Mouse (Mus musculus) kidney, embryonic 16.5 days (tissue): Measurements from ENCODE around the gene Spa17. TPM values are rescaled to one million over a fixed set of nuclear protein-coding genes. Genes with fewer than 3 reads are reported as not detected.

Experiments used
- ATAC-seq: fragments of 200-750 bp; cut with Nextera tagmentation; 2 replicates; pipeline ENCODE4 v1.8.0; 2017; ENCODE audit warnings: moderate TSS enrichment; ENCODE audit not compliant: low FRiP score, low TSS enrichment
- H3K27ac ChIP-seq: fragments of 300-500 bp; sonication (generic); 2 replicates; pipeline ENCODE4 v1.5.1; 2014; ENCODE audit warnings: low read length
- H3K27me3 ChIP-seq: fragments of 300-500 bp; sonication (generic); 2 replicates; pipeline ENCODE4 v1.6.1; 2014; ENCODE audit warnings: low read length, control low read depth, mixed read lengths; ENCODE audit not compliant: insufficient read depth
- H3K36me3 ChIP-seq: fragments of 300-500 bp; sonication (generic); 2 replicates; pipeline ENCODE4 v1.6.1; 2014; ENCODE audit warnings: low read length, control low read depth, mixed read lengths; ENCODE audit not compliant: insufficient read depth
- H3K4me1 ChIP-seq: fragments of 300-500 bp; sonication (generic); 2 replicates; pipeline ENCODE4 v1.6.1; 2014; ENCODE audit warnings: low read length, control low read depth, mixed read lengths; ENCODE audit not compliant: insufficient read depth
- H3K4me2 ChIP-seq: fragments of 300-500 bp; sonication (generic); replicated peaks from 2 replicates; pipeline ENCODE4 v1.6.1; 2014; ENCODE audit warnings: low read depth, low read length
- H3K4me3 ChIP-seq: fragments of 300-500 bp; sonication (generic); 2 replicates; pipeline ENCODE4 v1.5.1; 2014; ENCODE audit warnings: mild to moderate bottlenecking, low read length
- H3K9ac ChIP-seq: fragments of 300-500 bp; sonication (generic); replicated peaks from 2 replicates; pipeline ENCODE4 v1.6.1; 2014; ENCODE audit warnings: low read length
- H3K9me3 ChIP-seq: fragments of 300-500 bp; sonication (generic); 2 replicates; pipeline ENCODE4 v1.6.1; 2016; ENCODE audit warnings: low read length, control low read depth
- WGBS: fragments of 180-500 bp; shearing (Covaris S2); extraction: QIAGEN DNeasy Blood & Tissue Kit; methylation state at CpG from one replicate; pipeline ENCODE4 v1.1.7; 2014; 5-methylcytosine and 5-hydroxymethylcytosine counted together
- polyA plus RNA-seq: library from polyadenylated mRNA; unstranded; fragments of >200 nt; fragmentation: Nextera tagmentation; extraction: Ambion mirVana; gene quantifications from 2 replicates; pipeline ENCODE4 v1.2.1, GENCODE M21; 2015

The Spa17 gene
- polyA plus RNA-seq, 1 experiment from 2014 or later: 6.6 TPM

- WGBS: 91% methylated on average over 1 of the region's 1 CpGs
- peaks cover 38% of the 10 kb centered on the region for H3K27me3 ChIP-seq
- ATAC-seq: no peak
Observed at GRCm38 (mm10) chr9:37554279-37554678, 59.2 kb downstream of the Spa17 start.

More at GRCm38 (mm10) chr9:37554279-37554678, 59.2 kb downstream of the Spa17 start:
- Histone ChIP-seq H3K27ac (no peak overlapping the region), H3K36me3 (no peaks in the 10 kb centered on the region), H3K9me3 (no peaks in the 10 kb centered on the region), H3K9ac (no peak overlapping the region), H3K4me3 (no peak overlapping the region), H3K4me1 (peaks cover 16% of the 10 kb centered on the region), H3K4me2 (no peak overlapping the region)

Other genes with a start within 250 kb of the Spa17 start
- gene Hepacam, start 246.4 kb downstream of the Spa17 start, polyA plus RNA-seq: 0.05 TPM in 1 of 2 replicates, not detected in the other
- gene Robo4, start 211.8 kb downstream of the Spa17 start, polyA plus RNA-seq: 20.1 and 23.8 TPM in 2 replicates
- gene Robo3, start 180.5 kb downstream of the Spa17 start, polyA plus RNA-seq: 0.29 and 0.35 TPM in 2 replicates
- 18.1 and 20.0 TPM in 2 replicates for gene Msantd2, start 124.4 kb downstream of the Spa17 start, polyA plus RNA-seq
- 87.0 and 96.5 TPM in 2 replicates for gene Esam, start 85.6 kb downstream of the Spa17 start, polyA plus RNA-seq
- 2.4 and 2.8 TPM in 2 replicates for gene Vsig2, start 74.5 kb downstream of the Spa17 start, polyA plus RNA-seq
- gene Nrgn, start 60.8 kb downstream of the Spa17 start, polyA plus RNA-seq: 2.1 and 2.6 TPM in 2 replicates
- 13.2 and 13.6 TPM in 2 replicates for gene Siae, start 58.0 kb downstream of the Spa17 start, polyA plus RNA-seq
- 146 and 147 TPM in 2 replicates for gene Tbrg1, start 43.6 kb upstream of the Spa17 start, polyA plus RNA-seq
- gene Panx3, start 55.5 kb upstream of the Spa17 start, polyA plus RNA-seq: 0.06 TPM in 1 of 2 replicates, not detected in the other
- gene Olfr160, start 102.5 kb upstream of the Spa17 start, polyA plus RNA-seq: not detected in 2 replicates
- gene Olfr874, start 131.4 kb upstream of the Spa17 start, polyA plus RNA-seq: not detected in 2 replicates
- 0.16 TPM in 1 of 2 replicates, not detected in the other for gene Olfr875, start 158.1 kb upstream of the Spa17 start, polyA plus RNA-seq
- gene Olfr876, start 189.3 kb upstream of the Spa17 start, polyA plus RNA-seq: not detected in 2 replicates
- not detected in 2 replicates for gene Olfr877, start 240.5 kb upstream of the Spa17 start, polyA plus RNA-seq